Mouse (Mus musculus): ENCODE results near the gene Tomm6.

DNA sequence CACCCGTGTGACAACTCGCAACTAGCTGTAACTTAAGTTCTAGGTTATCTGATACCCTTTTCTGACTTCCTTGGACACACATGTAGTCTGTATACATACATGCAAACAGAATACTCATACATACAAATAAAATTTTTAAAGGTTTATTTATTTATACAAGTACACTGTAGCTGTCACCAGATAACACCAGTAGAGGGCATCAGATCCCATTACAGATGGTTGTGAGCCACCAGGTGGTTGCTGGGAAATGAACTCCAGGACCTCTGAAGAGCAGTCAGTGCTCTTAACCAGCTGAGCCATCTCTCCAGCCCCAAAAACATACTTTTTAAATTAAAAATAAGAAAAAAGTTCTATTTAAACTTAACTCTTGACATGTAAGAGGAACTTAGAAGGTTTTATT is 45.2 kb downstream of the Tomm6 start:
- TF ChIP-seq CTCF (IDR thresholded peaks at IDR 0.05; ENCODE audit: control insufficient read depth, insufficient read depth, low read length): no peak
- no peak for TF ChIP-seq POLR2A (IDR thresholded peaks at IDR 0.05; ENCODE audit: borderline replicate concordance, control insufficient read depth, low read depth, low read length)
